Mouse (Mus musculus) C3H10T1/2 (cell line): ENCODE results near the gene Dnaaf2. TPM values are rescaled to one million over a fixed set of nuclear protein-coding genes. Genes with fewer than 3 reads are reported as not detected.

ENCODE experiments used
- polyA plus RNA-seq, 2 experiments: library from polyadenylated mRNA; unstranded; fragments of >200 nt; fragmentation: generic; extraction: Trizol; gene quantifications; one replicate each; pipeline ENCODE4 v1.2.1; 2012; ENCODE audit warnings: missing spikeins in 2 of 2

Gene Dnaaf2
- polyA plus RNA-seq = 1 to 10 TPM; 2.8 to 3.5 TPM

GRCm38 (mm10) chr12:69198164-69198535 is at the start of gene Dnaaf2:
Gene Dnaaf2 (minus strand): TSS chr12:69198429.

GRCm38 (mm10) chr12:69240876-69241275 is 42.6 kb upstream of the Dnaaf2 start, which contains the start of gene Klhdc1:
Gene Klhdc1 (plus strand): TSS chr12:69241176.

DNA sequence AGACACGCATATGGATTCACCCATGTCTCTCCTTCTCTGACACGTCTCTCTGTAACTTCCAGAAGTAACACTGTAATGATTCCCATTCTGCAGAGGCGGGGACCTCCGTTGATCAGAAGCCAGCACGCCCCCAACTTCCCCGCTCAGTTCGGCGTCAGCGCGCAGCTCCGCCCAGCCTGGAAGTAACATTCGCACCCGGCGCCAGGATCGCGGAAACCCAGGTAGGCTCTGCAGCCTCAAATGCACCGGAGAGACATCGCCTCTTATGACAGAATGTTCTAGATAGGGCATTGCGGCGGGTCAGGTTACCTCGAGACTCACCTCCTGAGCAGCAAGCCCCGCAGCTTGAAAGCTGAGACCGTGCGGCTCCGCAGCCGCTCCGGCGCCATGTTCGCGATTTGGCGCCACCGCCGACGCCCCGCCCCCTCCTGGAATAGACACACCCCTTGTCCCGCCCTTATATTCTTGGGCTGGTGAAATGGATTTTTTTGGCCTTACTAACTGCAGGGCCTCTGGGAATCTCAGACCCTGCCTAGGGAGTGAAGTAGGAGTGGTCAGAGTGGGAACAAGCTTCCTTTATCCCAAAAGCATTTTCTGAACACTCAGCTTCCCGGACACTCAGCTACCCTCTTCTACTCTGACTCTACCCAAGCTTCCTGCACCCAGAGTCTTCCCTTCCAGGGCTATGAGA is 29.7 kb upstream of the Dnaaf2 start, which contains the start of gene Pole2:
Gene Pole2, minus strand, starts transcription at position 420 of the 691 bp plus-strand sequence.

GRCm38 (mm10) chr12:69204052-69204833 is 6.0 kb upstream of the Dnaaf2 start, which contains the start of gene Gm49384:
Gene Gm49384 (minus strand): TSS chr12:69204267.

DNA sequence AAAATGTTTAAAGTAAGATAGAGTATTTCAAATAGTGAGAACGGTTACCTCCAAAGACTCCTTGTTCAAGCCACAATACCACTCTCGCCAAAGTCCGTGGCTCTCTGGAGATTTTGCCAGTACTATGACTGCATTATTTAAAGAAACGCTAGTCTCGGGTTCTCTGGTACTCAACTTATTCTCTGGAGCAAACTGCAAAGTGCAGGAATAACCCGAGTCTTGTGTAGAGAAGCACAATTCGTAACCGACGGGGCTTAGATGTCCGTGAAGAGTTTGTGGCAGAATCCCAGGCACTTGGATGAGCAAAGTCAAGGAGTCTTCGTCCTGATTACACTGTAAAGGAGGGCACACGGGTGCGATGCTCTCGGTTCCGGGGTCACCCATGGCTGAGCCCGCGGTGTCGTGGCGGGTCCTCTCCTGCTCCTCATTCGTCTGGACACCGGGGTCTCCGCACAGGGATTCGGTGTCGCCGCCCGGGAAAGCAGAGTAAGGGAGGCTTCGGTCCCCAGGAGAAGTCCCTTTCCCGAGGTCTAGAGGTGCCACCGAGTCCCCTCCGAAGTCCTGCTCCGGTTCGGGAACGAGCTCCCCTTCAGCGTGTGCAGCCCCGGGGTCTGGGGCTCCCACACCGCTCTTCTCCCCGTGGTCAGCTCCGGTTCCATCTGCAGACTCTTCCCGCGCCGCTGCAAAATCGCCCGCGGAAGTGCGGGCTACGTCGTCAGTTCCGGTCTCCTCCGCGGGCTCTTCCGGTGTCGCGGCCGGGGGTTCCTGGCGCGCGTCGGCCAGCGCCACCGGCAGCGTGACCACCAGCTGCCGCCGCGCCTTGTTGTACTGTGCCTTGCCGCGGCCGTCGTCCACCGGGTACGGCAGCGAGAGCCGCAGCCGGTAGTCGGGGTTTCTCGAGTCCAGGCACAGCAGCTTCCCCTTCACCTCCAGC is 1.5 kb downstream of the Dnaaf2 start, which contains the start of gene Gm49383:
Gene Gm49383, minus strand, starts transcription at position 661 of the 934 bp plus-strand sequence.

DNA sequence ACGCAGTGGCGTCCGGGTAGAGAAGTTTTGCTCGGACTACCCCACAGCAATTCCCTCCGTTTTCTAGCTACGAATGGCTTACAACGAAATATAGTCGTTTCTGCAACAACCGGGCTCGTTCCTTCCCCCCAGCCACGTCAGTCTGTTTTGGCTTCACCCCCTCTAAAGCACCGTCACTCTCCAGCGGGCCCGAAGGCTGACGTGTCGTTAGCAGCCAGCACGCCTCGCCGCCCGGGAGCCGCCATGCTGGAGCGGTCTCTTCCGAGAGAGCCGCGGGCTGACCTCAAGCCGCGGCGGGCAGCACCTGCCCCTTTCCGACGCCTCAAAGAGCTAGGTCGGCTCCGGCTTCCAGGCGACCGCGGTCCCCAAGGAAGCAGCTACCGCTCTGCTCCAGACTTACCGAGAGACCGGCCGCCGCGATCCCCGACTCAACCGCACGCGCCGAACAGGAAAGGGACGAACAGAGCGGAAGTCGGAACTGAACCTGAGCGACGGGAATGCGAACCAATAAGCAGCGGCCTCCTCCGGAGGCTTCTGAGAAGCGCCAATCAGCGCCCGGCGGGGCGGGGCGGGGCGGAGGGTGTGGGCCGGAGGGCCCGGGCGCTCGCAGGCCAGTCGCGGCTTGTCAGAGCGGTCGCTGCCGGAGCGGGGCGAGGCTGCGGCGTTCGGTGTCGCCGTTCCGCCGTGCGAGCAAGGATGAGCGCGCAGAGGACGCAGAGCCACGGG is 14.5 kb downstream of the Dnaaf2 start, which contains the start of the genes Rpl36al and Mgat2:
Gene Rpl36al, minus strand, starts transcription at position 501 of the 726 bp plus-strand sequence.
Gene Mgat2, plus strand, starts transcription at position 575 of the 726 bp plus-strand sequence.

GRCm38 (mm10) chr12:69168461-69169106 is 29.6 kb downstream of the Dnaaf2 start, which contains the start of gene Lrr1:
Gene Lrr1 (plus strand): TSS chr12:69168814.

DNA sequence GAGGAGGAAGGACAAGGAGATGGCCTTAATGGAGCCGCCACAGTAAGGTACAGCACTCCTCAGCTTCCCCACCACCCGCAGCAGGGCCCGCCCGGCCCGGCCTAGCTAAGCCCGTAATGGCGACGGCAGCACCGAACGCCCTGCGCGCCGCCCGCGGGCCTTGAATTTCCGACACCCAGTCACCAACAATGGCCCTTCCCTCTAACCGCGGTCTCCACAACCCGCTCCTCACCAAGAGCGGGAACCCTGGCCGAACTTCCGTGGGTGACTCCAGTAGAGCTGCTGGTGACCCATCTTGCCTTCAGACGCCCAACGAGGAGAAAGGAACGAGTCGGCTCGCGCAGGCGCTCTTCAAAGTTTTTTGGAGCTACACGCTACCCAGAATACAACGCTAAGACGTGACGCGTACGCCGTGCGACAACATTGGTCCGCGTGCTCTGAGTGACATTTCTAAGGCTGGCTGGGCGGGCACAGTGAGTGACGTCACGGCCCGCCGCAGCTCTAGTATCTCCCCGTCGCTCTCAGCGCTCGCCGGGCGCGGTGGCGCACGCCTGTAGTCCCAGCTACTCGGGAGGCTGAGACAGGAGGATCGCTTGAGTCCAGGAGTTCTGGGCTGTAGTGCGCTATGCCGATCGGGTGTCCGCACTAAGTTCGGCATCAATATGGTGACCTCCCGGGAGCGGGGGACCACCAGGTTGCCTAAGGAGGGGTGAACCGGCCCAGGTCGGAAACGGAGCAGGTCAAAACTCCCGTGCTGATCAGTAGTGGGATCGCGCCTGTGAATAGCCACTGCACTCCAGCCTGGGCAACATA is 39.3 kb downstream of the Dnaaf2 start, which contains the start of gene Rps29:
Gene Rps29, minus strand, starts transcription at position 422 of the 813 bp plus-strand sequence.

Other genes with a start within 250 kb of the Dnaaf2 start
- gene Rps29, start 39.2 kb downstream of the Dnaaf2 start, polyA plus RNA-seq = 1,000 to 10,000 TPM; 5,905 to 9,496 TPM
- 1 to 10 TPM; 5.6 to 8.9 TPM for gene Lrr1, start 29.6 kb downstream of the Dnaaf2 start, polyA plus RNA-seq
- gene Rpl36al, start 14.3 kb downstream of the Dnaaf2 start, polyA plus RNA-seq = 100 to 1,000 TPM; 638 to 657 TPM
- 10 to 100 TPM in 1 of 2 experiments, 1 to 10 TPM in 1; 5.5 to 20.9 TPM for gene Mgat2, start 14.3 kb downstream of the Dnaaf2 start, polyA plus RNA-seq
- 1 to 10 TPM; 1.0 to 1.2 TPM for gene Gm49383, start 1.3 kb downstream of the Dnaaf2 start, polyA plus RNA-seq
- 1 to 10 TPM; 3.1 to 5.5 TPM for gene Gm49384, start 5.8 kb upstream of the Dnaaf2 start, polyA plus RNA-seq
- gene Pole2, start 29.8 kb upstream of the Dnaaf2 start, polyA plus RNA-seq = 1 to 10 TPM; 4.1 to 6.2 TPM
- gene Klhdc1, start 42.7 kb upstream of the Dnaaf2 start, polyA plus RNA-seq = 1 to 10 TPM in 1 of 2 experiments, under 1 TPM in 1; 0.68 to 5.9 TPM
- 10 to 100 TPM; 16.4 to 49.1 TPM for gene Klhdc2, start 98.3 kb upstream of the Dnaaf2 start, polyA plus RNA-seq
- gene Nemf, start 158.7 kb upstream of the Dnaaf2 start, polyA plus RNA-seq = 1 to 10 TPM; 1.1 to 5.3 TPM
- gene Arf6, start 173.7 kb upstream of the Dnaaf2 start, polyA plus RNA-seq = 10 to 100 TPM; 59.3 to 61.1 TPM
- 1 to 10 TPM; 1.3 to 3.4 TPM for gene Gm9887, start 174.0 kb upstream of the Dnaaf2 start, polyA plus RNA-seq